Mouse (Mus musculus) CH12F3 (cell line): ENCODE results near the gene Myrip.
"Not testable (repeated sequence)": the region's sequence is repeated elsewhere in the genome, so short reads cannot be mapped to it uniquely, and the experiment has no call there.

Experiments used
- in situ Hi-C: fragments of 300-500 bp; cut with MboI; formaldehyde crosslinking; loops from 2 replicates; pipeline ENCODE4 v1.14.3; 2020; ENCODE audit warnings: low sequenced_read_pairs

The Myrip gene

GRCm38 (mm10) chr9:120301213-120301612, at the start of gene Myrip:
Gene Myrip, plus strand, starts transcription at chr9:120301513.
- in situ Hi-C loops: not testable (repeated sequence)

GRCm38 (mm10) chr9:120259805-120260204, 41.5 kb upstream of the Myrip start:
- in situ Hi-C loops: no loop called here

GRCm38 (mm10) chr9:120263994-120264393, 37.3 kb upstream of the Myrip start:
- in situ Hi-C loops: no loop called here

- in situ Hi-C loops: no loop called here
These were observed 28.2 kb upstream of the Myrip start for GRCm38 (mm10) chr9:120273083-120273482.

GRCm38 (mm10) chr9:120275226-120275625, 26.1 kb upstream of the Myrip start:
- in situ Hi-C loops: no loop called here

- in situ Hi-C loops: no loop called here
These were observed 20.2 kb upstream of the Myrip start for GRCm38 (mm10) chr9:120281147-120281546.

GRCm38 (mm10) chr9:120282461-120283047, 18.8 kb upstream of the Myrip start:
- in situ Hi-C loops: no loop called here

- in situ Hi-C loops: no loop called here
These were observed 17.8 kb upstream of the Myrip start for GRCm38 (mm10) chr9:120283556-120283955.

- in situ Hi-C loops: no loop called here
These were observed 13.3 kb upstream of the Myrip start for GRCm38 (mm10) chr9:120288011-120288410.

- in situ Hi-C loops: no loop called here
These were observed 10.9 kb upstream of the Myrip start for GRCm38 (mm10) chr9:120290375-120290774.

- in situ Hi-C loops: no loop called here
These were observed 8.8 kb upstream of the Myrip start for GRCm38 (mm10) chr9:120292488-120292887.

GRCm38 (mm10) chr9:120295527-120295926, 5.8 kb upstream of the Myrip start:
- in situ Hi-C loops: no loop called here

- in situ Hi-C loops: no loop called here
These were observed 4.4 kb upstream of the Myrip start for GRCm38 (mm10) chr9:120296938-120297337.

- in situ Hi-C loops: no loop called here
These were observed 1.9 kb upstream of the Myrip start for GRCm38 (mm10) chr9:120299429-120299828.

- in situ Hi-C loops: no loop called here
These were observed 1.7 kb downstream of the Myrip start for GRCm38 (mm10) chr9:120302980-120303452.

GRCm38 (mm10) chr9:120303453-120304299, 2.4 kb downstream of the Myrip start:
- in situ Hi-C loops: no loop called here

GRCm38 (mm10) chr9:120304300-120305137, 3.2 kb downstream of the Myrip start:
- in situ Hi-C loops: no loop called here

- in situ Hi-C loops: no loop called here
These were observed 13.9 kb downstream of the Myrip start for GRCm38 (mm10) chr9:120315171-120315570.

GRCm38 (mm10) chr9:120319099-120319498, 17.8 kb downstream of the Myrip start:
- in situ Hi-C loops: no loop called here

- in situ Hi-C loops: no loop called here
These were observed 19.3 kb downstream of the Myrip start for GRCm38 (mm10) chr9:120320573-120320972.

- in situ Hi-C loops: no loop called here
These were observed 21.6 kb downstream of the Myrip start for GRCm38 (mm10) chr9:120322702-120323426.
